Mouse (Mus musculus) midbrain, embryonic 10.5 days (tissue): ENCODE results near the gene Padi3. TPM values are rescaled to one million over a fixed set of nuclear protein-coding genes. Genes with fewer than 3 reads are reported as not detected.

Experiments
- DNase-seq: peaks from one replicate; pipeline ENCODE4 v3.0.0-alpha.2; 2017; ENCODE audit warnings: low spot score
- H3K27ac ChIP-seq: fragments of 300-500 bp; sonication (generic); replicated peaks from 2 replicates; pipeline ENCODE4 v1.5.1; 2016; ENCODE audit warnings: mild to moderate bottlenecking
- H3K27me3 ChIP-seq: fragments of 300-500 bp; sonication (generic); 2 replicates; pipeline ENCODE4 v1.6.1; 2016; ENCODE audit warnings: low read depth, mild to moderate bottlenecking; ENCODE audit not compliant: poor library complexity, severe bottlenecking
- H3K36me3 ChIP-seq: fragments of 300-500 bp; sonication (generic); 2 replicates; pipeline ENCODE4 v1.6.1; 2016; ENCODE audit warnings: mild to moderate bottlenecking, moderate library complexity
- H3K4me1 ChIP-seq: fragments of 300-500 bp; sonication (generic); 2 replicates; pipeline ENCODE4 v1.6.1; 2016
- H3K4me3 ChIP-seq: fragments of 300-500 bp; sonication (generic); 2 replicates; pipeline ENCODE4 v1.5.1; 2016; ENCODE audit warnings: mild to moderate bottlenecking, moderate library complexity
- H3K9me3 ChIP-seq: fragments of 300-500 bp; sonication (generic); replicated peaks from 2 replicates; pipeline ENCODE4 v1.6.1; 2016; ENCODE audit warnings: mild to moderate bottlenecking
- WGBS: fragments of 180-500 bp; shearing (Covaris S2); methylation state at CpG from one replicate; pipeline ENCODE4 v1.1.7; 2016; 5-methylcytosine and 5-hydroxymethylcytosine counted together
- polyA plus RNA-seq: library from polyadenylated mRNA; unstranded; fragments of >200 nt; fragmentation: Nextera tagmentation; extraction: Ambion mirVana; gene quantifications from 2 replicates; pipeline ENCODE4 v1.2.1, GENCODE M21; 2016

Padi3 gene
- polyA plus RNA-seq, 1 experiment from 2014 or later: 0.15 TPM

GRCm38 (mm10) chr4:140814241-140815225, 4.1 kb upstream of the Padi3 start:
- Histone ChIP-seq H3K9me3 (0 out of 2 replicates have a peak, but pooled peaks cover 3% of the 10 kb centered on the region), H3K36me3 (no peaks in the 10 kb centered on the region), H3K4me1 (peaks cover 26% of the 10 kb centered on the region), H3K27me3 (peaks cover 28% of the 10 kb centered on the region), H3K27ac (peak overlapping the region; percentile 69), H3K4me3 (peak overlapping the region; percentile 55)
- 23% methylated on average over 36 of the region's 36 CpGs for WGBS
- DNase-seq: peak; percentile 41

- no peak for DNase-seq
- peak overlapping the region; percentile 55 for H3K4me3 ChIP-seq
These were observed 3.1 kb upstream of the Padi3 start for GRCm38 (mm10) chr4:140813358-140814185.

DNA sequence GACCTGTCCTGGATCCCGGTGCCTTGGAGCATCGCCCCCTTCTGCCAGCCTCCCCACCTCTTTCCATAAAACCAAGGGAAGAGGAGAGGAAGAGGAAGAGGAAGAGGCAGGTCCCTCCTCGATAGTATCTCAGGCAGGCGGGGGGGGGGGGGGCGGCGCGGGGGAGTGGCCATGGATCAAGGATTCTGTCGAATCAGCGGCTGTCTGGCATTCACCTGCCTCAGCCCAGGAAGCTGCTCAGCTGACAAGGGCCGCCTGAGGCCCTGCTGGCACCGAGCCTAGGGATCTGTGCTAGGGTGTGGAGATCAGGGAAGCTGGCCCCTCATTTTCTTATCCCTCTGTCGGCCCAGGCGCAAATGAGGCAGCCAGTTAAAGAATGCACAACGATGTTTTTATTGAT, 2.2 kb upstream of the Padi3 start:
- peaks cover 28% of the 10 kb centered on the region for H3K27me3 ChIP-seq
- DNase-seq: no peak
- 0 out of 2 replicates have a peak, but pooled peaks cover 1% of the 10 kb centered on the region for H3K9me3 ChIP-seq
- no peak overlapping the region for H3K27ac ChIP-seq
- H3K36me3 ChIP-seq: no peaks in the 10 kb centered on the region
- H3K4me1 ChIP-seq: peaks cover 26% of the 10 kb centered on the region
- H3K4me3 ChIP-seq: no peak overlapping the region
- 47% methylated on average over 10 of the region's 14 CpGs for WGBS

More at GRCm38 (mm10) chr4:140813358-140814185, 3.1 kb upstream of the Padi3 start:
- 20% methylated on average over 13 of the region's 13 CpGs for WGBS
- 0 out of 2 replicates have a peak, but pooled peaks cover 3% of the 10 kb centered on the region for H3K9me3 ChIP-seq
- no peaks in the 10 kb centered on the region for H3K36me3 ChIP-seq
- peaks cover 28% of the 10 kb centered on the region for H3K27me3 ChIP-seq
- peak overlapping the region; percentile 69 for H3K27ac ChIP-seq
- peaks cover 26% of the 10 kb centered on the region for H3K4me1 ChIP-seq

- no peaks in the 10 kb centered on the region for H3K36me3 ChIP-seq
- no peak overlapping the region for H3K4me3 ChIP-seq
- peaks cover 28% of the 10 kb centered on the region for H3K27me3 ChIP-seq
- peaks cover 26% of the 10 kb centered on the region for H3K4me1 ChIP-seq
- DNase-seq: no peak
- H3K9me3 ChIP-seq: no peaks in the 10 kb centered on the region
- no peak overlapping the region for H3K27ac ChIP-seq
- 72% methylated on average over 8 of the region's 8 CpGs for whole genome bisulfite sequencing
These were observed 1.7 kb upstream of the Padi3 start for GRCm38 (mm10) chr4:140812191-140812590.

GRCm38 (mm10) chr4:140809118-140809517, 1.3 kb downstream of the Padi3 start:
- Histone ChIP-seq H3K4me3 (no peak overlapping the region), H3K27ac (no peak overlapping the region), H3K9me3 (no peaks in the 10 kb centered on the region), H3K27me3 (peaks cover 17% of the 10 kb centered on the region), H3K4me1 (peaks cover 18% of the 10 kb centered on the region), H3K36me3 (no peaks in the 10 kb centered on the region)
- DNase-seq: no peak
- 85% methylated on average over 8 of the region's 8 CpGs for WGBS

GRCm38 (mm10) chr4:140804601-140805000, 5.8 kb downstream of the Padi3 start:
- H3K36me3 ChIP-seq: no peaks in the 10 kb centered on the region
- WGBS: 89% methylated on average over 9 of the region's 9 CpGs
- H3K9me3 ChIP-seq: no peaks in the 10 kb centered on the region
- DNase-seq: no peak
- no peaks in the 10 kb centered on the region for H3K27me3 ChIP-seq
- no peak overlapping the region for H3K4me3 ChIP-seq
- no peaks in the 10 kb centered on the region for H3K4me1 ChIP-seq
- no peak overlapping the region for H3K27ac ChIP-seq

DNA sequence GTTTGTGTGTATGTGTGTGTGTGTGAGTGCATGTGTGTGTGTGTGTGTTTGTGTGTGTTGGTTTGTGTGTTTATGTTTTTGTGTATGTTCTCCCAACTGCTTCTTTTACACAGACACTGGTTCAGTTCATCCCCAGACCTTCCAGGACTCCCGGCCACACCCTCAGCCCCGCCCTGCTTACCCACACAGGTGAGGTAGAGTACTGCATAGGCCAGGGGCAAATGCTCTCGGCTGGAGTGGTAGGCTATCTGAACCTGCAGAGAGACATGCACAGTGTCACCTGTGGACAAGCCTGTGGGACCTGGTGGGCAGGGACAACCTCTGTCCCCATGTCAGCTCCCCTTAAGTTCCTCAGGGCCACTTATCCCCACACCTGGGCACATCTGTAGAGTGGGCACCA, 9.1 kb downstream of the Padi3 start:
- Histone ChIP-seq H3K27ac (no peak overlapping the region), H3K4me1 (no peaks in the 10 kb centered on the region), H3K4me3 (no peak overlapping the region), H3K27me3 (no peaks in the 10 kb centered on the region), H3K36me3 (no peaks in the 10 kb centered on the region), H3K9me3 (no peaks in the 10 kb centered on the region)
- 81% methylated on average over 3 of the region's 3 CpGs for WGBS
- DNase-seq: no peak

GRCm38 (mm10) chr4:140796786-140797185, 13.7 kb downstream of the Padi3 start:
- Histone ChIP-seq H3K27ac (no peak overlapping the region), H3K9me3 (no peaks in the 10 kb centered on the region), H3K27me3 (no peaks in the 10 kb centered on the region), H3K4me3 (no peak overlapping the region), H3K36me3 (no peaks in the 10 kb centered on the region), H3K4me1 (no peaks in the 10 kb centered on the region; the same call in 1 of the 2 replicates)
- 81% methylated on average over 3 of the region's 3 CpGs for WGBS
- DNase-seq: no peak

DNA sequence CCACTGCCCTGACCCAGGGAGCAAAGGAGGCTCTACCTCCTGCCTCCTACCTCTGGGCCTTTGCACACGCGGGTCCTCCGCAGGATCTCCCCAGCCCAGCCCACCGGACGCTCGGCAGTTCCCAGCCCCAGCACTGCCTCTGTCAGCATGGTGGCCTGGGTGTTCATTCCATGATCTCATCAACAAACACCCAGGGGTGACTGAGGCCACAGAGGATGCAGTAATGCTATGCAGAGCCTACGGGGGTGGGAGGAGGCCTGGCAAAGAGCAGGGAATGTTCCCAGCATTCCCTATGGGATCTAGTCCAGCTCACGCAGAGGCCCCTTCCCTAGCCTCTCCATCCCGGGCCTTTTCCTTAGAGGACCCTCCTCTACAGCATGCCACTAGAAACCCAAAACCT, 15.8 kb downstream of the Padi3 start:
- WGBS: 88% methylated on average over 9 of the region's 9 CpGs
- no peaks in the 10 kb centered on the region; the same call in 1 of the 2 replicates for H3K4me1 ChIP-seq
- no peak overlapping the region for H3K4me3 ChIP-seq
- no peaks in the 10 kb centered on the region for H3K9me3 ChIP-seq
- DNase-seq: no peak
- no peak overlapping the region for H3K27ac ChIP-seq
- H3K36me3 ChIP-seq: no peaks in the 10 kb centered on the region
- H3K27me3 ChIP-seq: no peaks in the 10 kb centered on the region

GRCm38 (mm10) chr4:140793795-140794194, 16.7 kb downstream of the Padi3 start:
- H3K4me1 ChIP-seq: no peaks in the 10 kb centered on the region; the same call in 1 of the 2 replicates
- peak overlapping the region; percentile 33; the same call in 1 of the 2 replicates for H3K27ac ChIP-seq
- H3K9me3 ChIP-seq: no peaks in the 10 kb centered on the region
- 56% methylated on average over 9 of the region's 9 CpGs for WGBS
- no peak overlapping the region for H3K4me3 ChIP-seq
- DNase-seq: no peak
- no peaks in the 10 kb centered on the region for H3K27me3 ChIP-seq
- no peaks in the 10 kb centered on the region for H3K36me3 ChIP-seq

DNA sequence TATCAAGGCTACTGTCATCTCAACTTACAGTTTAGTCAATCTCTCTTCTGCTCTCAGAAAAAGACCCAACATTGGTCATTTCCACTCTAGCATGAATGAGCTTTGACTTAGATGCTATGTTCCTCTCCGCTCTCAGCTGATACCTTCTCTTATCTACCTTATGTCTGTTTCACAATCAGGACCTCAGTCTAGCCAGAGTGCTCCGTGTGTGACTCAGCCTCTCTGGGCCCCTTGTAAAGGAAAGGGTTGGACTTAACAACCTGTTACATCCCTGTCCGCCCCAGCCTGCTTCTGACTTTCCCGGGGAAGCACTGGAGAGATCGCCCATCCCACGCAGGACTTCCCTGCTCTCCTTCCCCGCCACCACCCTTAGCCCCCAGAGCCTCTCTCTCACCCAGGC, 17.9 kb downstream of the Padi3 start:
- no peaks in the 10 kb centered on the region for H3K27me3 ChIP-seq
- H3K36me3 ChIP-seq: no peaks in the 10 kb centered on the region
- H3K4me1 ChIP-seq: no peaks in the 10 kb centered on the region; the same call in 1 of the 2 replicates
- 89% methylated on average over 7 of the region's 7 CpGs for WGBS
- no peaks in the 10 kb centered on the region for H3K9me3 ChIP-seq
- no peak for DNase-seq
- no peak overlapping the region for H3K4me3 ChIP-seq
- H3K27ac ChIP-seq: no peak overlapping the region

- no peak for DNase-seq
- no peak overlapping the region for H3K4me3 ChIP-seq
- no peaks in the 10 kb centered on the region; the same call in 1 of the 2 replicates for H3K4me1 ChIP-seq
- no peaks in the 10 kb centered on the region for H3K36me3 ChIP-seq
- no peaks in the 10 kb centered on the region for H3K27me3 ChIP-seq
- WGBS: 86% methylated on average over 16 of the region's 16 CpGs
- no peaks in the 10 kb centered on the region for H3K9me3 ChIP-seq
- H3K27ac ChIP-seq: no peak overlapping the region
These were observed 19.4 kb downstream of the Padi3 start for GRCm38 (mm10) chr4:140791071-140791470.
